Mouse (Mus musculus): ENCODE measurements at regions not wholly inside any gene's neighbourhood (a gene's known extent, or its start where the extent isn't known, plus 50 kb on each side); places are given as distances from the start of the nearest gene placed in this dataset.

DNA sequence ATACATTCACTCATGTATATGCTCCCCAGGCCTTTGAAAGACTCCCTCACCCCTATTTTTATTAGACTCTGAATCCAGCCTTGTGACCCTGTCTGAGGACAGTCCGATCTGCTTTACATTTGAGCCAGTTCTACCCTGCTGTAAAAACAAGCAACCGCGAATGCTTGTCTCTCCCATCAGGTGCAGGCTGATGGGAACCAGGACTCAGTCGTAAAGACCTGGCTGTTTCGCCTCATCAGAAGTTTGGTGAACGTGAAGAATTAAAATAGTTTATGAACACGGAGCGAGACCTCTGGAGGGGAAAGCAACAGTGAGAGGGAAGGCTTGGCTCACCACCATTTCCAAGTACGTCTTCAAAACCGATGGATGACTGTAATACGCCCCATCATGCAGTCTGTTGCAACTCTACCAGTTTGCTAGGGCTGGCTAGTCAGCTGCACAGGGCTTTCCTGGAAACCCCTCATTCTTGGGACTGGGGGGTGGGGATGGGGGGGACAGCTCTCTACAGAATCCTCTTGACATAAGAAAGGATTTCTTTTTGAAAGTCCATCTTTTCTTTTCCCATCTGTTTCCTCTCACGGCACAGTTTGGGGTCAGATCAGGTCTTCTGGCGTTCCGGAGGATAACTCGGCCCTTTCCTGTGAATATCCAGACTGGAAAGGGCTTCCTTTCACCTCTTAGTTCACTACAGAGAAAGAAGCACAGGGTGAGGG is 366.8 kb upstream of the Jarid2 start:
- Histone ChIP-seq H3K36me3 (no peaks in the 10 kb centered on the region), H3K27me3 (0 out of 2 replicates have a peak, but pooled peaks cover 2% of the 10 kb centered on the region), H3K4me3 (no peak overlapping the region), H3K4me2 (replicated peaks) (peak overlapping the region; percentile 7; the same call in 1 of the 2 replicates), H3K9me3 (no peaks in the 10 kb centered on the region), H3K27ac (peak overlapping the region; percentile 28; the same call in 1 of the 2 replicates), H3K9ac (no peak overlapping the region), H3K4me1 (peaks cover 28% of the 10 kb centered on the region)
- 18% methylated on average over 15 of the region's 15 CpGs for WGBS
- peak; percentile 59; the same call in 1 of the 2 replicates for ATAC-seq (ENCODE audit: low FRiP score, low read depth)

DNA sequence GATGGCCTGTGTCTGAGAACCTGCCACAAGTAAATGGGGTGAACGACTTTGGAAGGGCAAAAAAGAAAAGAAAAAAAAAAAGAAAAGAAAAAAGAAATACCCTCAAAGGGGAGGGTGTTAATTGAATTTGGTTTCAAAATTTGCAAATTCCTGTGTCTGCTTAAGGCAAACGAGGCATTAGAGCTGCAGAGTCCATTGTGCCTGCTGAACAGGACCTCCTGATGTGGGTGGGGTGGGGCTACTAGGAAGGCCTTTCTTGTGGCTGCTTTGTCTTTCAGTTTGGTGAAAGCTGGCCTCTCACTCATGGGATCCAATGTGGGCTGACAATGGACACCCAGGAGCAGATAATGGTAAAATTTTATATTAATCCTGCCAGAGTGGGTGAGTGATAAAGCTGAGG is 366.3 kb upstream of the Jarid2 start:
- Histone ChIP-seq H3K27me3 (0 out of 2 replicates have a peak, but pooled peaks cover 2% of the 10 kb centered on the region), H3K36me3 (no peaks in the 10 kb centered on the region), H3K4me1 (peaks cover 34% of the 10 kb centered on the region), H3K4me3 (no peak overlapping the region), H3K9me3 (no peaks in the 10 kb centered on the region), H3K27ac (peak overlapping the region; percentile 28; the same call in 1 of the 2 replicates), H3K9ac (no peak overlapping the region), H3K4me2 (replicated peaks) (no peak overlapping the region)
- no peak for ATAC-seq (ENCODE audit: low FRiP score, low read depth)
- WGBS: 15% methylated on average over 2 of the region's 2 CpGs

GRCm38 (mm10) chr13:44369301-44369700 is 360.0 kb upstream of the Jarid2 start:
- Histone ChIP-seq H3K4me3 (no peak overlapping the region), H3K9ac (no peak overlapping the region)
- WGBS: 77% methylated on average over 7 of the region's 7 CpGs

GRCm38 (mm10) chr13:44372361-44372877 is 356.9 kb upstream of the Jarid2 start:
- peaks cover 24% of the 10 kb centered on the region for H3K4me1 ChIP-seq
- no peak overlapping the region for H3K4me2 ChIP-seq (replicated peaks)
- no peak for ATAC-seq (ENCODE audit: low FRiP score, low read depth)
- WGBS: 81% methylated on average over 6 of the region's 6 CpGs
- H3K36me3 ChIP-seq: no peaks in the 10 kb centered on the region
- no peak overlapping the region for H3K27ac ChIP-seq
- H3K27me3 ChIP-seq: no peaks in the 10 kb centered on the region
- no peak overlapping the region for H3K9ac ChIP-seq
- H3K4me3 ChIP-seq: no peak overlapping the region
- H3K9me3 ChIP-seq: no peaks in the 10 kb centered on the region

More at GRCm38 (mm10) chr13:44369301-44369700, 360.0 kb upstream of the Jarid2 start:
- Histone ChIP-seq H3K27ac (no peak overlapping the region), H3K27me3 (no peaks in the 10 kb centered on the region), H3K4me2 (replicated peaks) (no peak overlapping the region), H3K36me3 (no peaks in the 10 kb centered on the region), H3K4me1 (peaks cover 19% of the 10 kb centered on the region), H3K9me3 (no peaks in the 10 kb centered on the region)
- no peak for ATAC-seq (ENCODE audit: low FRiP score, low read depth)

GRCm38 (mm10) chr13:44375476-44376159 is 353.7 kb upstream of the Jarid2 start:
- H3K4me1 ChIP-seq: peaks cover 5% of the 10 kb centered on the region; the same call in 1 of the 2 replicates
- no peak for ATAC-seq (ENCODE audit: low FRiP score, low read depth)

GRCm38 (mm10) chr13:44376160-44376488 is 353.1 kb upstream of the Jarid2 start:
- H3K4me2 ChIP-seq (replicated peaks): no peak overlapping the region
- ATAC-seq (ENCODE audit: low FRiP score, low read depth): no peak
- no peak overlapping the region for H3K4me3 ChIP-seq
- no peaks in the 10 kb centered on the region for H3K36me3 ChIP-seq
- no peak overlapping the region for H3K27ac ChIP-seq
- no peaks in the 10 kb centered on the region for H3K9me3 ChIP-seq
- 41% methylated on average over 3 of the region's 3 CpGs for WGBS
- no peaks in the 10 kb centered on the region for H3K27me3 ChIP-seq
- H3K4me1 ChIP-seq: peaks cover 9% of the 10 kb centered on the region
- H3K9ac ChIP-seq: no peak overlapping the region

More at GRCm38 (mm10) chr13:44375476-44376159, 353.7 kb upstream of the Jarid2 start:
- Histone ChIP-seq H3K27ac (no peak overlapping the region), H3K4me3 (no peak overlapping the region), H3K9me3 (no peaks in the 10 kb centered on the region), H3K4me2 (replicated peaks) (no peak overlapping the region), H3K36me3 (no peaks in the 10 kb centered on the region), H3K9ac (no peak overlapping the region), H3K27me3 (no peaks in the 10 kb centered on the region)
- WGBS: 66% methylated on average over 13 of the region's 13 CpGs

DNA sequence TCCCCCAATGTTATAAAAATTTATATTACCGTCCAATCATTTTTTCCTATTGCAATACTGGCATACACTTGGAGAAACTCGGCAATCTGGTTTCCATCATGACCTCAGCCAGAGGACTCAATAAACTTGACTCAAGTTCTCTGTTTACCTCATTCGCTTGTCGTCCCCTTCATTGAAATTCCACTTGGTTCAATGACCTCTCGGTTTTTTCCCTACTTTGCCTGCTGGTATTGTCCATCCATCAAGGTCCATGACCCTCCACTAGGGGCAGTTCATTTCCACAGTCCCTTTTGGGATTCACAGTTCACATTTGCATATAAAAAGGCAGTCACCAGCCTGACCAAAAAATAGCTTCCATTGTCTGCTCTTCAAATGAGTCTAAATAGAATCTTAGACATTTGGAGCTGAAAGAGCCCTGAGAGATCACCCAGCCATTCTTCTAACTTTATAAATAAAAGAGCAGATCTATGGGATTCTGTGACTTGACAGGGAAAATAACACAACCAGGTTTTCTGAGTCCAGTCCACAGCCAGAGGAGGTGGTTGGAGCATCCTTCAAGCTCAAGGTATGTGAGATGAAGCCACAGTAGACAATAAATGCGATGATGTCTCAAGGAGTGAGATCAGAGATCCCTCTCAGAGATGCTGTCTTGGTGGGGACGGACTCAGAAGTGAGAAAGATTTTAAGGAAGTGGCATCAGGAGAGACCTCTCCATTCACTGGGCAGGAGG is 347.4 kb upstream of the Jarid2 start:
- Histone ChIP-seq H3K4me2 (replicated peaks) (no peak overlapping the region), H3K4me3 (no peak overlapping the region), H3K9me3 (no peaks in the 10 kb centered on the region), H3K27ac (peak overlapping the region; percentile 10; the same call in 1 of the 2 replicates), H3K27me3 (no peaks in the 10 kb centered on the region), H3K9ac (no peak overlapping the region), H3K36me3 (no peaks in the 10 kb centered on the region), H3K4me1 (peaks cover 26% of the 10 kb centered on the region)
- WGBS: 48% methylated on average over 7 of the region's 7 CpGs
- ATAC-seq (ENCODE audit: low FRiP score, low read depth): no peak

DNA sequence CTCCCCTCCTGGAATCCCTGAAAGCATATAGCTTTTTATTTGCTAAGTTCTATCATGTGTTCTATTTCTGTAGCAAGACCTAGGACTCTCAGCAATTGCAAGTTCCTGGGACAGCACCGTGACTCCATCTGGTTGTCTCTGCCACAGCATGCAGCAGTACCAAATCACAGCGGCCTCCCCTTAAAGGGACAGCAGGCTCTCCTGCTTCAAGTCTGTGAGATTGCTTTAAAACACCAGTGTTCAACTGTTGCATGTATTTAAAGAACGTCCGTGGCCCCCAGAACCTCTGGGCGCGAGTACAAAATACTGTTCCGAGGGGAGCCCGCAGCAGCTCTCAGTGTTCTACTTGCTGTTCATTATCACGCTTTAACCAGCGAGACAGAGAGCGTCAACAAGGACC is 346.0 kb upstream of the Jarid2 start:
- Histone ChIP-seq H3K4me1 (peaks cover 33% of the 10 kb centered on the region), H3K9ac (no peak overlapping the region), H3K9me3 (peaks cover 8% of the 10 kb centered on the region; the same call in 1 of the 2 replicates), H3K27me3 (no peaks in the 10 kb centered on the region), H3K4me2 (replicated peaks) (peak overlapping the region; percentile 38), H3K4me3 (no peak overlapping the region), H3K36me3 (no peaks in the 10 kb centered on the region), H3K27ac (no peak overlapping the region)
- 17% methylated on average over 11 of the region's 11 CpGs for WGBS
- no peak for ATAC-seq (ENCODE audit: low FRiP score, low read depth)

- no peak overlapping the region for H3K4me3 ChIP-seq
- no peaks in the 10 kb centered on the region for H3K36me3 ChIP-seq
- no peak overlapping the region for H3K9ac ChIP-seq
- WGBS: 18% methylated on average over 8 of the region's 8 CpGs
- no peak overlapping the region for H3K4me2 ChIP-seq (replicated peaks)
- peak overlapping the region; percentile 44; the same call in 1 of the 2 replicates for H3K27ac ChIP-seq
- ATAC-seq (ENCODE audit: low FRiP score, low read depth): peak; percentile 61
- H3K27me3 ChIP-seq: no peaks in the 10 kb centered on the region
- peaks cover 22% of the 10 kb centered on the region for H3K4me1 ChIP-seq
- peaks cover 8% of the 10 kb centered on the region; the same call in 1 of the 2 replicates for H3K9me3 ChIP-seq
These were observed 342.5 kb upstream of the Jarid2 start for GRCm38 (mm10) chr13:44386767-44387166.

DNA sequence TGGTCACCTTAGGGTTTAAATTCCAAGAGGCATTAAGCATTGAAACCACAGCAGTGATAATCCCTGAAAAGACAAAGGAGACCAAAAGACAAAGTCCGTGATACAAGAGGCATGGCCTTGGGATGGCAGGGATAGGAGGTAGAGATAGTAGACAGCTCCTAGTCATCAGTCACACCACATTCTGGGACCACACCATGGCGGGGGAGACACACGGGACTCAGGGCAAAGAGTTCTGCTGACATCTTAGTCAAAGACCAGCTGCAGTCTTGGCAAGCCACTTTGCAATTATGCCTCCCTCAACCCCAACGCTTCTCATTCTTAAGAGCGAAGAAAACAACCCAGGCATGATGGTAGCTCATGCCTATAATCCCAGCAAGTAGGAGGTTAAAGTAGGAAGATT is 339.6 kb upstream of the Jarid2 start:
- H3K9ac ChIP-seq: no peak overlapping the region

GRCm38 (mm10) chr13:44390666-44391390 is 338.4 kb upstream of the Jarid2 start:
- H3K4me2 ChIP-seq (replicated peaks): no peak overlapping the region
- H3K36me3 ChIP-seq: no peaks in the 10 kb centered on the region
- H3K27me3 ChIP-seq: no peaks in the 10 kb centered on the region
- no peak overlapping the region for H3K4me3 ChIP-seq
- ATAC-seq (ENCODE audit: low FRiP score, low read depth): no peak
- peaks cover 10% of the 10 kb centered on the region for H3K4me1 ChIP-seq
- WGBS: 91% methylated on average over 9 of the region's 9 CpGs
- no peak overlapping the region for H3K9ac ChIP-seq
- no peak overlapping the region for H3K27ac ChIP-seq
- peaks cover 8% of the 10 kb centered on the region; the same call in 1 of the 2 replicates for H3K9me3 ChIP-seq

More for the DNA sequence above, 339.6 kb upstream of the Jarid2 start:
- H3K27me3 ChIP-seq: no peaks in the 10 kb centered on the region
- no peak overlapping the region for H3K4me2 ChIP-seq (replicated peaks)
- H3K27ac ChIP-seq: no peak overlapping the region
- H3K4me3 ChIP-seq: no peak overlapping the region
- peaks cover 8% of the 10 kb centered on the region; the same call in 1 of the 2 replicates for H3K9me3 ChIP-seq
- H3K36me3 ChIP-seq: no peaks in the 10 kb centered on the region
- WGBS: 91% methylated on average over 5 of the region's 5 CpGs
- H3K4me1 ChIP-seq: peaks cover 10% of the 10 kb centered on the region
- no peak for ATAC-seq (ENCODE audit: low FRiP score, low read depth)
